Mouse (Mus musculus) cerebellum, postnatal 25 days (tissue): ENCODE measurements at regions not wholly inside any gene's neighbourhood (a gene's known extent, or its start where the extent isn't known, plus 50 kb on each side); places are given as distances from the start of the nearest gene placed in this dataset.
"Not testable (repeated sequence)": the region's sequence is repeated elsewhere in the genome, so short reads cannot be mapped to it uniquely, and the experiment has no call there.

Source experiments
- DNase-seq, 2 experiments: peaks; one replicate each; pipeline ENCODE4 v3.0.0; 2021; ENCODE audit warnings: mixed read lengths in 2 of 2

- no peak for DNase-seq
Observed at GRCm38 (mm10) chr2:48315306-48315705, 498.6 kb upstream of the Acvr2a start.

DNA sequence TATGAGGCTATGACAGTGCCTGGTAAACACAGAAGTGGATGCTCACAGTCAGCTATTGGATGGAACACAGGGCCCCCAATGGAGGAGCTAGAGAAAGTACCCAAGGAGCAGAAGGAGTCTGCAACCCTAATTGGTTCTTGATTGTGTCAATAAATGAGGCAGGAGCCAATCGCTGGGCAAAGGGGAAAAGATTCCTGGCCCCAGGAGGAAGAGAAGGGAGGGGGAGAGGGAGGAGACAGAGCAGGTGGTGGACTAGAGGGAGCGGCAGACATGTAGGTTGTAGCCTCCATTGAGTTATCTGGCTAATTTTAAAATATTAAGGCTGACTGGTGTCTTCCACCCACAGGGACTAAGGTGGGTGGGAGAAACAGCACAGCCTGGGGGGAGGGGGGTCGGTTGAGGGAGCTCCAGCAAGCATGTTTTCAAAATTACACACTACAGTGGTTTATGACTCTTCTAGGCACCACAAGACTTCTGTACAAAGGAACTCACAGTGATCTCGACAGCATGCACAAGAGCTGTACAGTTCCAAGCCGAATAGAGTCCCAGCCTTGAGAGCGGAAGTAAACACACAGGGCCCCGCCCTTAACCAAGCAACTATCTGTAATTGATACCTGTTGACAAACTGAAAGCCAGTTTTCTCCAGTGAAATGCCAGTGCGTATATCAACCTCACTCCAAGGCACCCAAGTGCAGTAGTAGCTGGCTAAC is 497.6 kb upstream of the Acvr2a start:
- no peak for DNase-seq

- DNase-seq, result peak; percentile 60 to 62
Observed at GRCm38 (mm10) chr2:48317821-48318220, 496.1 kb upstream of the Acvr2a start.

DNA sequence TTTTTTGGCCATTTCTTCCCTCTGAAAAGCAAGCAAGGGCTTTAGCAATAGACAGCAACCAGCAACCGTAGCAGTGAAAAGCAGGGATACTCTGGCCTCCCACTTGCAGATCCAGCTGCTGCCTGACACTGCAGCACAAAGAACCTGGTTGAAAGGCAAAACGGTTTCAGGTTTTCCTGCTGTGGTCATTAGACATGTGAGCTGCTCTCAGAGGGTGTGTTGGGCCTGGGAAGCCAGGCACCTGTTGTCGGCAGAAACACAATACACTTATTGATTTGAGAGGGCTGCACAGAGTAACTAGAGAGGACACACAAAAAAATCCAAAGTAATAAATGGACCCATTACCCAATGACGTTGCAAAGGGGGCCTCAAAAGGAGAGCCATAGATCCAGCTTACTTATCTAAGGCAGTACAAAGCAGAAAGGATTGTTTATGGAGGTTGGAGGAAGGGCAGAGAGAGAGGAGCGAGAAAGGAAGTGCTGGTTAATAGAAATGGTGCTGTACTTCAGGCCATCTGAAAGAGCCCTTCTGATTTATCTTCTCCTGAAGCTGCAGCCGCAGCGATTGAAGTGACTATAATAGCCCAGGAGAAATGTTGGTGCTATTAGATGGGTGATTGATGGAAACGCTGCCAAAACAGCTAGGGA is 495.4 kb upstream of the Acvr2a start:
- DNase-seq, result peak; percentile 3 to 6

GRCm38 (mm10) chr2:48321471-48321870 is 492.4 kb upstream of the Acvr2a start:
- DNase-seq, result no peak

- DNase-seq, result no peak
Observed at GRCm38 (mm10) chr2:48322278-48322677, 491.6 kb upstream of the Acvr2a start.

GRCm38 (mm10) chr2:48328204-48328603 is 485.7 kb upstream of the Acvr2a start:
- no peak for DNase-seq

DNA sequence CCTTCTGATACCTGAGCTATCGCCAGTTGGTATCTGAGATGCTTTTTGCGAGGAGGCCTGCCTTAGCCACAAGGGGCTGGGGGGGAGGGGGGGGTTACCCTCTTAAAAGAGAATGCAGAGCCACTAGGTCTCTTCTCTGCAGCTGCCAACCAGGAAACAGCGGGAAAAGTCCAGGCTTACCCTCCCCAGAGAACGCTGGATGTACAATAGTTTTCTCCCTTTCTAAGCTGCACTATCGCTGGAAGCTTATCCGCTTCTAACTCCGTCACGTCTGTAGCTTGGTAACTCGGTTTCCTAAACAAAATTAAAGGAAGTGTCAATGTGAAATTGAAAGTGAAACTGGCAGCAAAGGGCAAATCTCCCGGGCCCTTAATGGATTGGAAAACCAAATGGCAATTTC is 481.1 kb upstream of the Acvr2a start:
- DNase-seq, result no peak

- no peak for DNase-seq
Observed at GRCm38 (mm10) chr2:48348021-48348420, 465.9 kb upstream of the Acvr2a start.

GRCm38 (mm10) chr2:48349794-48350193 is 464.1 kb upstream of the Acvr2a start:
- DNase-seq, result no peak

GRCm38 (mm10) chr2:48350206-48350605 is 463.7 kb upstream of the Acvr2a start:
- DNase-seq, result no peak

DNA sequence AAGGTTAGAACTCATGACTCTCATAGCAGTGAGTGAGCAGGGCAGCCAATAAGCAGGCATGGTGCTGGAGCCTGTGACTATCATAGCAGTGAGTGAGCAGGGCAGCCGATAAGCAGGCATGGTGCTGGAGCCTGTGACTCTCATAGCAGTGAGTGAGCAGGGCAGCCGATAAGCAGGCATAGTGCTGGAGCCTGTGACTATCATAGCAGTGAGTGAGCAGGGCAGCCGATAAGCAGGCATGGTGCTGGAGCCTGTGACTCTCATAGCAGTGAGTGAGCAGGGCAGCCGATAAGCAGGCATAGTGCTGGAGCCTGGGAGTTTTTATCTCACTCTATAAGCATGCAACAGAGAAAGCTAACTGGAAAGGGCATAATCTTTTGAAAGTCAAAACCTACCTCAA is 442.3 kb upstream of the Acvr2a start:
- DNase-seq, result not testable (repeated sequence)

DNA sequence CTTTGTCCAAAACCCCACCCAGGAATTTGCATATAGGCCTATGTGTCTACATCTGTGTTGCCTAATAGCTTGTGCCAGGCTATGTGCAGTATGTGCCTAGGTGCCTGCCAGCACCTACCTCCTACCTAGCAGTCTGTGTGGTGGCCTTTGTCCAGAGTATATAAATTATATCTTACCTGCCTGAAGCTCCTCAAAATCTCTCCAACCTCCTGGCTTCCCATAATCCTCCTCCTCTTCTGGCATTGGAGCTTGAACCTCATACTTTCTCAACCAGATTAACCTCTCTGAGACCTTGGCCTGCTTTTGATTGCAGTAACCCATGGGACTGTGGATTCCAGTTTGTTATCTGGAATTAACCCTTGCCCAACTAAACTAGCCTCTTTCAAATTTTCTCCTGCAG is 440.8 kb upstream of the Acvr2a start:
- DNase-seq, result no peak

- no peak for DNase-seq
Observed at GRCm38 (mm10) chr2:48374302-48374701, 439.6 kb upstream of the Acvr2a start.

- no peak for DNase-seq
Observed at GRCm38 (mm10) chr2:48378160-48378559, 435.7 kb upstream of the Acvr2a start.

GRCm38 (mm10) chr2:48378749-48379148 is 435.2 kb upstream of the Acvr2a start:
- no peak for DNase-seq

GRCm38 (mm10) chr2:48380140-48380539 is 433.8 kb upstream of the Acvr2a start:
- DNase-seq, result no peak

DNA sequence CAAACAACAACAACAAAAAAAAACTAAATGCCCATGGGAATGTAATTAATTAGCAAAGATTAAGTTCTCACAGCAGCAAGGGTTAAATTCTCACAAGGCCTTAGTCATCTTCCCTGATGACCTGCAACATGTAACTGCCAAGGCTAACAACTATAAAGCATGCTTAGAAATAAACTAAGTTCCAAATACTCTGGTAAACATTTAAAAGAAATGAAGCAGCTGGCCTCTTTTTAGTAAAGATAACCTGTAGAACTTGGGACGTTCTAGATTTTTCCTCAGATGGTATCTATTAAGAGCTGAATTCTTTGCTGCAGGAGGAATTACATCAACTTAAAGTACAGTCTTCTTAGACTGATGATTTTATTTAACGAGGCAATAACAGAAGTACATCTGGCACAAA is 433.1 kb upstream of the Acvr2a start:
- no peak for DNase-seq

- no peak for DNase-seq
Observed at GRCm38 (mm10) chr2:48381481-48382075, 432.3 kb upstream of the Acvr2a start.

- DNase-seq, result no peak
Observed at GRCm38 (mm10) chr2:48398504-48398903, 415.4 kb upstream of the Acvr2a start.

- DNase-seq, result no peak
Observed at GRCm38 (mm10) chr2:48399191-48399590, 414.7 kb upstream of the Acvr2a start.

DNA sequence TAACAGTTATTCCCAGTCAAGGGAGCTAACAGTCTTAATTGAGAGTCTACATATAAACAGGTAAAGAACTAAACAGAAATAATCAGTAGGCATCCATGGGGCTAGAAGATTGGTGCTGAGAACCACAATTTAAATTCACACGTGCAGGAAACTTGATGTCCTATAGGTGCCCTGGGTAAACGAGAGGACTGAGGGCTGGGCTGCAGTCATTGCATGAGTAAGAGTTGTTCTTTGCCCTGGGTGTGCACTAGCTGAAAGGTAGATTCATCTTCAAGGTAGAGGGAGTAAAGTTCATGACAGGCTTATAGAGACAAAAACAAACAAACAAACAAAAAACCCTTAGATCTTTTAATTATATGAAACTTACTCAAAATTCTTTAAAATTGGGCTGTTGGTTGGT is 411.1 kb upstream of the Acvr2a start:
- no peak for DNase-seq

DNA sequence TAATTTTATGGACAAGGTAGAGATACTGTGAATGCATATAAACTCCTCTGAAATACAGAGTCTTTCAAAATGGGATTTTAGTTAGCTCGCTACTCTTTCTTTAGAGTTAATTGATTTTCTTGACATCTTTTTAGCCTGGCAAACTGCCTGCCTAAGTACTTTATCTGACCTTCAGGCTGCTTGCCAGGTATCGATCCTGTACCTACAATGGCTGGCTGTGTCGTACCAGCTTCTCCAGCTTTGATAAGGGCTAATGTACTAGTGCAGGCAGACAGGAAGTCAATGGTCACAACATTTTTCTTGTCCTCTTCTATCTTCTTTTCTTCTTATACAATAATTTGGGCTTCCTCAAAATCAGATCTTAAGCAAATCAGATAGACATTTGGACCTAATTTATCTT is 409.4 kb upstream of the Acvr2a start:
- DNase-seq, result no peak

- DNase-seq, result peak; percentile 15
Observed at GRCm38 (mm10) chr2:48407876-48408275, 406.0 kb upstream of the Acvr2a start.
